Mouse (Mus musculus): ENCODE results near the gene Mcf2l.

DNA sequence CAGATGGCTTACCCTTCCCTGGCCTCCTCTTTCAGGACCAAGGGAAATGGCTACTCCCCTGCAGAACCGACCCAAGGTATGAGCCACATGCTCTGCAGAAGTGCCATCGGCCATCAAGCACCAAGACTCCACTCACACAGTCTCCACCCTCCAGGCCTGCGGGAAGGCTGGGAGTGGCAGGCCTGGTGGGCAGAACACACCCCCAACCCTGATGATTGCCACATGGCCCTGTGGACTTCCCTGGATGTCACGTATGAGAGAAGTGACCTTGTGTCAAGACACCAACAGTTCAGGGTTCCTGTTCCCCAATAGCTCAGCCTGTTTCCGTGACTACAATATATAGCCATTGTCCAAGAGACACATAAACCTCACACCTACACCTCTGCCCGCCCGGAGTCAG, 163.4 kb downstream of the Mcf2l start, which contains the start of gene F10:
- no peak for TF ChIP-seq CTCF (IDR thresholded peaks at IDR 0.05; ENCODE audit: control insufficient read depth, insufficient read depth, low read length)
- 0 out of 2 replicates have a peak, but pooled peaks have one; percentile 19 for TF ChIP-seq POLR2A (IDR thresholded peaks at IDR 0.05; ENCODE audit: borderline replicate concordance, control insufficient read depth, low read depth, low read length)
